Mouse (Mus musculus) intestine, postnatal 0 days (tissue): ENCODE measurements around the gene Syne2. TPM values are rescaled to one million over a fixed set of nuclear protein-coding genes. Genes with fewer than 3 reads are reported as not detected.
A peak's percentile ranks its signal among the peaks of the same experiment; 100 is the strongest.
"Not testable (repeated sequence)": the region's sequence is repeated elsewhere in the genome, so short reads cannot be mapped to it uniquely, and the experiment has no call there.

Source experiments
- ATAC-seq: fragments of 200-750 bp; cut with Nextera tagmentation; 2 replicates; pipeline ENCODE4 v1.8.0; 2017; ENCODE audit warnings: mild to moderate bottlenecking, moderate TSS enrichment, moderate library complexity
- H3K27ac ChIP-seq: fragments of 300-500 bp; sonication (generic); 2 replicates; pipeline ENCODE4 v1.5.1; 2014; ENCODE audit warnings: mild to moderate bottlenecking, low read depth, low read length, moderate library complexity
- H3K27me3 ChIP-seq: fragments of 300-500 bp; sonication (generic); replicated peaks from 2 replicates; pipeline ENCODE4 v1.6.1; 2014; ENCODE audit warnings: low read length, mixed read lengths; ENCODE audit not compliant: control insufficient read depth, insufficient read depth
- H3K36me3 ChIP-seq: fragments of 300-500 bp; sonication (generic); 2 replicates; pipeline ENCODE4 v1.6.1; 2014; ENCODE audit warnings: mild to moderate bottlenecking, moderate library complexity; ENCODE audit not compliant: control insufficient read depth, insufficient read depth
- H3K4me1 ChIP-seq: fragments of 300-500 bp; sonication (generic); replicated peaks from 2 replicates; pipeline ENCODE4 v1.6.1; 2014; ENCODE audit warnings: antibody characterized with exemption, low read length, mixed read lengths; ENCODE audit not compliant: control insufficient read depth, insufficient read depth
- H3K4me2 ChIP-seq: fragments of 300-500 bp; sonication (generic); replicated peaks from 2 replicates; pipeline ENCODE4 v1.6.1; 2014; ENCODE audit warnings: low read depth, mild to moderate bottlenecking, moderate library complexity
- H3K4me3 ChIP-seq: fragments of 300-500 bp; sonication (generic); 2 replicates; pipeline ENCODE4 v1.5.1; 2014; ENCODE audit warnings: low read depth, low read length
- H3K9ac ChIP-seq: fragments of 300-500 bp; sonication (generic); 2 replicates; pipeline ENCODE4 v1.6.1; 2014; ENCODE audit warnings: mild to moderate bottlenecking, low read depth, low read length
- H3K9me3 ChIP-seq: fragments of 300-500 bp; sonication (generic); 2 replicates; pipeline ENCODE4 v1.6.1; 2016; ENCODE audit warnings: mixed run types; ENCODE audit not compliant: control insufficient read depth
- CTCF ChIP-seq: sonication (generic); IDR thresholded peaks from 2 replicates; pipeline ENCODE4 v1.5.1; 2016; ENCODE audit warnings: low read depth, mild to moderate bottlenecking, control low read depth, antibody characterized with exemption, moderate library complexity
- WGBS: fragments of 180-500 bp; shearing (Covaris S2); extraction: QIAGEN DNeasy Blood & Tissue Kit; methylation state at CpG from one replicate; pipeline ENCODE4 v1.1.7; 2014; 5-methylcytosine and 5-hydroxymethylcytosine counted together
- polyA plus RNA-seq: library from polyadenylated mRNA; unstranded; fragments of >200 nt; fragmentation: Nextera tagmentation; extraction: Ambion mirVana; gene quantifications from 2 replicates; pipeline ENCODE4 v1.2.1, GENCODE M21; 2015

Syne2 gene
- polyA plus RNA-seq, 1 experiment from 2014 or later = 14.5 TPM

DNA sequence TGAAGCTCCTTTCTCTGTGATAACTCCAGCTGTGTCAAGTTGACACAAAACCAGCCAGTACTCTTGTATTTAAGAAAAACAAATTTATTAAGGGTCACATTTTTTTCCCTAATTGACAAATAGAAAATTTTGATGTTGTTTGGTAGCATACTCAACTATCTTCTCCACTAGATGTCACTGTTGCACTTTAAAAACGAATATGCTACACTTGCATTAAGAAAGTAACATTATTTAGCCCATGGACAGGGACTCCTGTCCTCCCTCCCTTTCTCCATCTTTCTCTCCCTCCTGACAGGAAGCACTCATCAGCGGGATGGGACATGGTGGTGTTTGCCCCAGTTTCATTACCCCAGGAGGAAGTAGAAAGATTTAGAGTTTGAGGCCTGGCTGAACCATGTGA, 31.3 kb upstream of the Syne2 start:
- not testable (repeated sequence) for ATAC-seq, H3K27me3 ChIP-seq, H3K36me3 ChIP-seq, H3K4me1 ChIP-seq, H3K4me3 ChIP-seq, H3K27ac ChIP-seq, H3K9me3 ChIP-seq, H3K4me2 ChIP-seq, H3K9ac ChIP-seq
- peak; percentile 66 for TF ChIP-seq CTCF
- 0% methylated on average over 2 of the region's 2 CpGs for WGBS

DNA sequence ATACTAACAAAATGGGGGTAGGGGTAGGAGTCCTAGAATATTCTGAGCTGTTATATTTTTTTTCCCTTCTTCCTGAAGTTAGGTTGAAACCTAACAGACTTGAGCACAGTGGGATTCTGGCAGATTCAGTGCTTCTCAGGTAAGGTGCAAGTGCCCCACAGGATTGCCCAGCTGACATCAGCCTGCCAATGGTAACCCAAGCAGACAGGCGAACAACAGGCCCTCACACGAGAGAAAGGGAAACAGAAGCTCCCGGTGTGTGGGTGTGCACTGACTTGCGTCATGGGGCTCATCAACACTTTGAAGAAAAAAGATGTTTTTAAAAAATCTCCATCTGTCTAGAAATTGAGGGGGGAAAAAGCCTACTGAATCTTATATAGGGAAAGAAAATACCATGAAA, 28.5 kb upstream of the Syne2 start:
- Histone ChIP-seq H3K36me3 (no peaks in the 10 kb centered on the region), H3K9me3 (no peaks in the 10 kb centered on the region), H3K4me1 (no peaks in the 10 kb centered on the region), H3K27me3 (no peaks in the 10 kb centered on the region), H3K4me2 (no peak overlapping the region), H3K9ac (no peak overlapping the region), H3K27ac (no peak overlapping the region), H3K4me3 (no peak overlapping the region)
- WGBS = 64% methylated on average over 4 of the region's 4 CpGs
- TF ChIP-seq CTCF = no peak
- ATAC-seq = no peak

- no peak overlapping the region for H3K4me3 ChIP-seq
- H3K4me2 ChIP-seq = no peak overlapping the region
- WGBS = 68% methylated on average over 4 of the region's 4 CpGs
- H3K36me3 ChIP-seq = no peaks in the 10 kb centered on the region
- no peak overlapping the region for H3K9ac ChIP-seq
- ATAC-seq = no peak
- H3K4me1 ChIP-seq = no peaks in the 10 kb centered on the region
- no peaks in the 10 kb centered on the region for H3K9me3 ChIP-seq
- no peak overlapping the region for H3K27ac ChIP-seq
- no peaks in the 10 kb centered on the region for H3K27me3 ChIP-seq
- no peak for TF ChIP-seq CTCF
Measured at GRCm38 (mm10) chr12:75794527-75794926, 23.4 kb upstream of the Syne2 start.

- no peaks in the 10 kb centered on the region for H3K9me3 ChIP-seq
- no peaks in the 10 kb centered on the region for H3K4me1 ChIP-seq
- 80% methylated on average over 2 of the region's 2 CpGs for WGBS
- no peak overlapping the region for H3K27ac ChIP-seq
- no peaks in the 10 kb centered on the region for H3K36me3 ChIP-seq
- TF ChIP-seq CTCF = peak; percentile 85
- no peak overlapping the region for H3K9ac ChIP-seq
- ATAC-seq = no peak; the same call in 1 of the 2 replicates
- H3K4me3 ChIP-seq = no peak overlapping the region
- H3K4me2 ChIP-seq = no peak overlapping the region
- H3K27me3 ChIP-seq = no peaks in the 10 kb centered on the region
Measured at GRCm38 (mm10) chr12:75796510-75796909, 21.4 kb upstream of the Syne2 start.

- 83% methylated on average over 4 of the region's 4 CpGs for WGBS
- H3K27ac ChIP-seq = no peak overlapping the region
- no peak overlapping the region for H3K4me2 ChIP-seq
- H3K9me3 ChIP-seq = no peaks in the 10 kb centered on the region
- no peak overlapping the region for H3K9ac ChIP-seq
- H3K27me3 ChIP-seq = no peaks in the 10 kb centered on the region
- TF ChIP-seq CTCF = no peak
- no peaks in the 10 kb centered on the region for H3K36me3 ChIP-seq
- H3K4me1 ChIP-seq = no peaks in the 10 kb centered on the region
- H3K4me3 ChIP-seq = no peak overlapping the region
- no peak for ATAC-seq
Measured at GRCm38 (mm10) chr12:75806281-75806680, 11.7 kb upstream of the Syne2 start.

DNA sequence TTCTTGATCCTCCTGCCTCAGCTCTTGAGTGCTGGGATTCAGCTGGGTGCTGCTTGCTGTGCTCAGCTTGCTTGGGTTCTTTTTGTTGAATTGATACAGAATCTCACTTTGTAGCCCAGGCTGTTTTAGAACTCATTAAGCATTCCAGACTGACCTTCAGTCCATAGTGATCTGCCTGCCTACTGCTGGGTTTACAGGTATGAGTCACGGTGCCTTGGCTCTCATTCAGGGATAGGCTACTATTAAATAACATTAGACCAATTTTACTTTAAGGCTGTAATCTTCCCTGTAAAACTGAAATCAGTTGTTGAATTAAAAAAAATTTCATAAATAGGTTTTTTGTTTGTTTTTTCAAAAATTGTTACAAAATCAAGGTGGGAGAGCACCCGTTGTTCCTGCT, 4.2 kb upstream of the Syne2 start:
- H3K4me3 ChIP-seq = no peak overlapping the region

GRCm38 (mm10) chr12:75814551-75814950, 3.4 kb upstream of the Syne2 start:
- no peak overlapping the region for H3K27ac ChIP-seq
- H3K4me1 ChIP-seq = no peaks in the 10 kb centered on the region
- WGBS = 58% methylated on average over 6 of the region's 6 CpGs
- no peaks in the 10 kb centered on the region for H3K9me3 ChIP-seq
- no peak overlapping the region for H3K9ac ChIP-seq
- H3K27me3 ChIP-seq = no peaks in the 10 kb centered on the region
- no peaks in the 10 kb centered on the region for H3K36me3 ChIP-seq
- ATAC-seq = no peak
- TF ChIP-seq CTCF = no peak
- H3K4me2 ChIP-seq = no peak overlapping the region
- H3K4me3 ChIP-seq = no peak overlapping the region

More for the DNA sequence above, 4.2 kb upstream of the Syne2 start:
- Histone ChIP-seq H3K4me2 (no peak overlapping the region), H3K36me3 (no peaks in the 10 kb centered on the region), H3K27me3 (no peaks in the 10 kb centered on the region), H3K9ac (no peak overlapping the region), H3K9me3 (no peaks in the 10 kb centered on the region), H3K27ac (no peak overlapping the region), H3K4me1 (no peaks in the 10 kb centered on the region)
- TF ChIP-seq CTCF = no peak
- 93% methylated on average over 2 of the region's 2 CpGs for WGBS
- ATAC-seq = no peak
